Mouse (Mus musculus): ENCODE data around the gene Vars2. TPM values are rescaled to one million over a fixed set of nuclear protein-coding genes. Genes with fewer than 3 reads are reported as not detected.
A peak's percentile ranks its signal among the peaks of the same experiment; 100 is the strongest.

Vars2 gene
- polyA plus RNA-seq, 1 experiment from 2014 or later = 16.1 TPM

DNA sequence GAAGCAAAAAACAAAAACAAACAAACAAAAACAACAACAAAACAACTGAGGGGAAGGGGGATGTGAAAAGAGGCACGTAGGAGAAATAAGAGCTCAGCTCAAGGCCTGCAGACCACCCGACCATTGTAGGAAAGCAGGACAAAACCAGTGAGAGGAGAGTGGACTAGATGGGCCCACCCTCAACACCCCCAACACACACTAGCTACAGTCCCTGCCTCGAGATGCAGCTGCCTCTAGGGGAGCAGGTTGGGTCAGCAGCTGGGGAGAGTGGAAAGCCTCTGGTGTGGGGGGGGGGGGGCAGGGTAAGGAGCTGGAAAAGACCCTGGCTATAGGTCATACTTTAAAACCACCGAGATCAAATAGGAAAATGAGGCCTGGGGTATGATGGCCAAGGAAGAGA lies 35.2 kb upstream of the Vars2 start:
- peaks cover 59% of the 10 kb centered on the region for H3K4me1 ChIP-seq (replicated peaks)
- ATAC-seq (ENCODE audit: insufficient number of reproducible peaks, low FRiP score) = no peak

GRCm38 (mm10) chr17:35701978-35702461 lies 34.6 kb upstream of the Vars2 start:
- ATAC-seq (ENCODE audit: insufficient number of reproducible peaks, low FRiP score) = 0 out of 2 replicates have a peak, but pooled peaks have one; percentile 23
- Histone ChIP-seq H3K4me2 (peak overlapping the region; percentile 84), H3K27ac (ENCODE audit: poor library complexity, severe bottlenecking) (peak overlapping the region; percentile 97), H3K4me3 (peak overlapping the region; percentile 62), H3K9me3 (replicated peaks) (no peaks in the 10 kb centered on the region), H3K4me1 (replicated peaks) (peaks cover 65% of the 10 kb centered on the region), H3K36me3 (no peaks in the 10 kb centered on the region), H3K27me3 (replicated peaks) (no peaks in the 10 kb centered on the region), H3K9ac (peak overlapping the region; percentile 95)
- WGBS = 2% methylated on average over 16 of the region's 16 CpGs

More for the DNA sequence above, 35.2 kb upstream of the Vars2 start:
- H3K27ac ChIP-seq (ENCODE audit: poor library complexity, severe bottlenecking) = peak overlapping the region; percentile 97
- peak overlapping the region; percentile 84 for H3K4me2 ChIP-seq
- peak overlapping the region; percentile 62 for H3K4me3 ChIP-seq
- H3K9me3 ChIP-seq (replicated peaks) = no peaks in the 10 kb centered on the region
- WGBS = 6% methylated on average over 4 of the region's 4 CpGs
- no peaks in the 10 kb centered on the region for H3K27me3 ChIP-seq (replicated peaks)
- H3K9ac ChIP-seq = peak overlapping the region; percentile 95
- H3K36me3 ChIP-seq = no peaks in the 10 kb centered on the region

DNA sequence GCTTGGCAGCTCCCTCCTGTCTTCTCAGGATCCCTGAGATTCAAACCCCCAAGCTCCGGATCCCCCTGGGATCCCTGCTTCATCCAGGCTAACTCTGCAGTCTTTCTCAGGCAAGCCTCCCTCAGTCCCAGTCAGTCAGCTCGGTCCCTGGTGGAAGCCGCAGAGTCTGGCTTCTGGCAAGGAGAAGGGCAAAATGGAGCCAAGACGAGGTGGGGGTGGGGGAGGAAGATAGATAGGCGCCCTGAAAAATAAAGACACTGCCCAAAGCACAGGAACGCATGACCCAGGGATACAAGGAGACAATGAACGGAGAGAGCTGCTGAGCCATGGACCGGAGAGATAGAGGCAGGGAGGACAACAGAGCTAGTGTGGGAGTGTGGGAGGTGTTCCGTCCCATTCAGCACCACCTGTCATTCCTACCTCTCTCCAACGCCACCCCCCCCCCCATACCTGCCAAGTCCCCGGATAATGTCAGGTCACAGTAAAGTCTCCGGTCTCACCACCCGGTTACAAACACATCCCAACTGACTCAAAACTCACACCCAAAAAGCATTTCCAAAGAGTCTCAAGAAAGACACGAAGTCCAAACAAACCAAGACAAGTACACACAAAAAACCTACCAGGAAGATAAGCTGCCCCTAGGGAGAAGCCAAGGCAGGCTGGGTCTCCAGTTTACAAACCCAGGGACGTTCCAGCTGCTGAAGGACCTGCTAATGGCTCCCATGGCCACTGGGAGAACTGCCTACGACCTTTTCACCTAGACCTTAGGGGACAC lies 34.0 kb upstream of the Vars2 start:
- no peaks in the 10 kb centered on the region for H3K36me3 ChIP-seq
- 1% methylated on average over 16 of the region's 16 CpGs for WGBS
- H3K27me3 ChIP-seq (replicated peaks) = no peaks in the 10 kb centered on the region
- H3K4me3 ChIP-seq = peak overlapping the region; percentile 62
- peak overlapping the region; percentile 95 for H3K9ac ChIP-seq
- no peak for ATAC-seq (ENCODE audit: insufficient number of reproducible peaks, low FRiP score)
- peak overlapping the region; percentile 97 for H3K27ac ChIP-seq (ENCODE audit: poor library complexity, severe bottlenecking)
- H3K4me1 ChIP-seq (replicated peaks) = peaks cover 66% of the 10 kb centered on the region
- no peaks in the 10 kb centered on the region for H3K9me3 ChIP-seq (replicated peaks)
- peak overlapping the region; percentile 84 for H3K4me2 ChIP-seq

GRCm38 (mm10) chr17:35700371-35700961 lies 33.1 kb upstream of the Vars2 start:
- Histone ChIP-seq H3K27me3 (replicated peaks) (no peaks in the 10 kb centered on the region), H3K4me3 (peak overlapping the region; percentile 62), H3K4me1 (replicated peaks) (peaks cover 57% of the 10 kb centered on the region), H3K4me2 (peak overlapping the region; percentile 84), H3K27ac (ENCODE audit: poor library complexity, severe bottlenecking) (peak overlapping the region; percentile 97), H3K9me3 (replicated peaks) (peaks cover 4% of the 10 kb centered on the region; the same call in 1 of the 2 replicates), H3K9ac (peak overlapping the region; percentile 95), H3K36me3 (peaks cover 6% of the 10 kb centered on the region)
- peak; percentile 49 for ATAC-seq (ENCODE audit: insufficient number of reproducible peaks, low FRiP score)
- under 1% methylated on average over 62 of the region's 66 CpGs for WGBS

DNA sequence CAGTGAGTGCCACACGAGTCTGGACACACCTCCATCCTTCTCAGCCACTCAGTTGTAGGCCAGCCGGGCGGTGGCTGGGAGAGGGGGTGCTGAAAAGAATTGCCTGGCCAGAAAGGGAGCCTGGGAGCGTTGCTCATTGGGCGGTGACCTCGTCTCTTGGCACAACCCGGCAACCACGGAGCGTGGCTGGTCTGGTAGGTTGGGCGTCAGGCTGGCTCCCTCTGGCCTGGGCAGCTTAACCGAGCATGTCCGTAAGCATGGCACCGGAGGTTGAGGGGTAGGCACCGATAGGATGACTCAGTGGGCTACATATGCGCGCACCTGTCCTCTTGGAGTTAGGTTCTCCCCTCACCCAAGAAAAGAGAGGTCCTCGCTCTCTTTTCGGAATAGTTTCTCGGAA lies 32.5 kb upstream of the Vars2 start:
- Histone ChIP-seq H3K4me2 (peak overlapping the region; percentile 84), H3K27ac (ENCODE audit: poor library complexity, severe bottlenecking) (peak overlapping the region; percentile 97), H3K4me3 (peak overlapping the region; percentile 62), H3K4me1 (replicated peaks) (peaks cover 51% of the 10 kb centered on the region), H3K9me3 (replicated peaks) (peaks cover 6% of the 10 kb centered on the region; the same call in 1 of the 2 replicates), H3K9ac (peak overlapping the region; percentile 95), H3K36me3 (peaks cover 12% of the 10 kb centered on the region), H3K27me3 (replicated peaks) (no peaks in the 10 kb centered on the region)
- 1% methylated on average over 19 of the region's 19 CpGs for WGBS
- ATAC-seq (ENCODE audit: insufficient number of reproducible peaks, low FRiP score) = peak; percentile 31; the same call in 1 of the 2 replicates

DNA sequence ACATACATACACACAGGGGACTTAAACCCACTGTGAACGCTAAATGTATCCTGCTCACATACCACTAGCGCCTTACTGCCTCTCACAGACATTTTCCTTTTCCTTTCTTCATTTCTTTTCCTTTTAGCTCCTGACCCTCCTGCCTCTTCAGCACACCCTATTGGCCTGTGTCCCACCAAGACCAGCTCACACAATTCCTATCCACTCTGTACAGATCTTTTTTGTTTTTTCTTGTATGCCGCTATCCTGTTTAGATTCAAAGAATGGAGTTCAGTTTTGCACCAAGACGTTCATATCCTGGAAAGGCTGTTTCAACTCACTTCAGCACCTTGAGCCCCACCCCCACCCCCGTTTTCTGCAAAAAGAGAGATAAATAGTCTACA lies 31.1 kb upstream of the Vars2 start:
- 25% methylated on average over 5 of the region's 5 CpGs for WGBS
- H3K4me2 ChIP-seq = peak overlapping the region; percentile 84
- peaks cover 18% of the 10 kb centered on the region for H3K36me3 ChIP-seq
- peak overlapping the region; percentile 46 for H3K4me3 ChIP-seq
- H3K9ac ChIP-seq = peak overlapping the region; percentile 73
- H3K27ac ChIP-seq (ENCODE audit: poor library complexity, severe bottlenecking) = peak overlapping the region; percentile 95
- H3K4me1 ChIP-seq (replicated peaks) = peaks cover 39% of the 10 kb centered on the region
- ATAC-seq (ENCODE audit: insufficient number of reproducible peaks, low FRiP score) = no peak
- H3K9me3 ChIP-seq (replicated peaks) = peaks cover 6% of the 10 kb centered on the region; the same call in 1 of the 2 replicates
- H3K27me3 ChIP-seq (replicated peaks) = no peaks in the 10 kb centered on the region

DNA sequence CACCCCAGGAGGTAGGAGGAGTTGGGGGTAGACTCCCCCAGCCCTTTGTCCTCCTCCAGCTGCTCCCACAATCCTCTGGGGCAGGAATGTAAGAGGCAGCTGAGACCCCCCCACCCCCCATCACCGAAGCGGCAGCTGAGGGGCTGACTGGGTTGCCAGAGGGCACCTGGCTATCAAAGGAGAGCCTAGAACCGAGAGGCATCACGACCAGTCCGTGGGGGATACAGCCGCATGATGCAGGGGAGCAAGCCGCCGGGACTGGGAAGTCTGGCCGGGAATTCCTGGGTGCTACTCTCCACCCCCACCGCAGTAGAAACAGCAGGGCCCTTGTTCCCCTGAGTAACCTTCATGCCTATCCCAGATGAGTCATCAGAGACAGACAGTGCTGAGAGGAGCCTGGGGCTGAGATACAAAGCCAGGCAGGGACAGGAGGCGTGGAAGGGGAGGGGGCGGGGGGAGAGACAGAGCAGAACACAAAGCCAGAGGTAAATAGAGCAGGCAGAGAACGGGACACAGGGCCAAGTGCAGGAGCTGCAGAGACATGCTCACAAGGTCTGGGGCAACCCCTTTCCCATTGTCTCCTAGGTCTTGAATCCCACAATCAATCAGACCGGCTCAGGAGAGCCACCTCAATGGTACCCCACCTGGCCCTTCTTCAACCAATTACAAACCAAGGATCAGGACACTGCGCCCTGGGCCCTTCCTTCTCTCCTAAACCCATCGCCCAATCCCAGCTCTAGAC lies 30.5 kb upstream of the Vars2 start:
- WGBS = 3% methylated on average over 16 of the region's 16 CpGs
- no peaks in the 10 kb centered on the region for H3K27me3 ChIP-seq (replicated peaks)

DNA sequence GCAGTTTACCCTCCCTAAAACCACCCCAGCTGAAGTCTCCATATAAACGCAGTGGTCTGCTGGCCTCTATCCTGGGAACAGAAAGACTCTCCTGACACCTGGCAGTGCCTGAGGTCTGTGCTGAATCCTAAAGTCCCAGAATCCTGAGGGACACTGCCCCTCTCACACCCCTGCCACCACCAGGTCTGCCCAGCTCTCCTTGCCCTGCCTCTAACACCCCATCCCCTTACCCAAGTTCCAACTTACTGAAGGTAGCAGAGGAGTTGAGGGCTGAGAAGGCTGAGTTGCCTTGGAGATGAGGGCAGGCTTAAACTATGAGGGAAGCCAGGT lies 30.0 kb upstream of the Vars2 start:
- H3K27me3 ChIP-seq (replicated peaks) = no peaks in the 10 kb centered on the region
- peak overlapping the region; percentile 84 for H3K4me2 ChIP-seq
- peak overlapping the region; percentile 46 for H3K4me3 ChIP-seq
- peaks cover 6% of the 10 kb centered on the region; the same call in 1 of the 2 replicates for H3K9me3 ChIP-seq (replicated peaks)
- no peak for ATAC-seq (ENCODE audit: insufficient number of reproducible peaks, low FRiP score)
- WGBS = 21% methylated on average over 1 of the region's 1 CpGs
- peak overlapping the region; percentile 73 for H3K9ac ChIP-seq
- peaks cover 32% of the 10 kb centered on the region for H3K4me1 ChIP-seq (replicated peaks)
- H3K36me3 ChIP-seq = peaks cover 29% of the 10 kb centered on the region
- H3K27ac ChIP-seq (ENCODE audit: poor library complexity, severe bottlenecking) = peak overlapping the region; percentile 95

More for the DNA sequence above, 30.5 kb upstream of the Vars2 start:
- peak overlapping the region; percentile 84 for H3K4me2 ChIP-seq
- H3K4me1 ChIP-seq (replicated peaks) = peaks cover 36% of the 10 kb centered on the region
- H3K9me3 ChIP-seq (replicated peaks) = peaks cover 6% of the 10 kb centered on the region; the same call in 1 of the 2 replicates
- ATAC-seq (ENCODE audit: insufficient number of reproducible peaks, low FRiP score) = peak; percentile 61
- H3K9ac ChIP-seq = peak overlapping the region; percentile 73
- H3K27ac ChIP-seq (ENCODE audit: poor library complexity, severe bottlenecking) = peak overlapping the region; percentile 95
- H3K4me3 ChIP-seq = peak overlapping the region; percentile 46
- H3K36me3 ChIP-seq = peaks cover 23% of the 10 kb centered on the region

GRCm38 (mm10) chr17:35696691-35697090 lies 29.3 kb upstream of the Vars2 start:
- Histone ChIP-seq H3K4me3 (peak overlapping the region; percentile 46), H3K27ac (ENCODE audit: poor library complexity, severe bottlenecking) (peak overlapping the region; percentile 95; the same call in 1 of the 2 replicates)

GRCm38 (mm10) chr17:35695289-35695688 lies 27.9 kb upstream of the Vars2 start:
- Histone ChIP-seq H3K9ac (no peak overlapping the region), H3K4me3 (no peak overlapping the region), H3K36me3 (peaks cover 49% of the 10 kb centered on the region), H3K9me3 (replicated peaks) (peaks cover 6% of the 10 kb centered on the region; the same call in 1 of the 2 replicates), H3K27me3 (replicated peaks) (no peaks in the 10 kb centered on the region), H3K27ac (ENCODE audit: poor library complexity, severe bottlenecking) (no peak overlapping the region), H3K4me2 (no peak overlapping the region), H3K4me1 (replicated peaks) (peaks cover 31% of the 10 kb centered on the region)
- ATAC-seq (ENCODE audit: insufficient number of reproducible peaks, low FRiP score) = no peak
- 88% methylated on average over 2 of the region's 2 CpGs for WGBS

More at GRCm38 (mm10) chr17:35696691-35697090, 29.3 kb upstream of the Vars2 start:
- Histone ChIP-seq H3K9ac (peak overlapping the region; percentile 23; the same call in 1 of the 2 replicates), H3K27me3 (replicated peaks) (no peaks in the 10 kb centered on the region), H3K36me3 (peaks cover 35% of the 10 kb centered on the region), H3K4me1 (replicated peaks) (peaks cover 31% of the 10 kb centered on the region), H3K9me3 (replicated peaks) (peaks cover 6% of the 10 kb centered on the region; the same call in 1 of the 2 replicates), H3K4me2 (peak overlapping the region; percentile 84)
- no peak for ATAC-seq (ENCODE audit: insufficient number of reproducible peaks, low FRiP score)
- 63% methylated on average over 6 of the region's 6 CpGs for WGBS

All from heart, embryonic 12.5 days (tissue).